Mouse (Mus musculus) T-helper 1 cell (primary cell): ENCODE results near the gene Noxo1.
"Not testable (repeated sequence)": the region's sequence is repeated elsewhere in the genome, so short reads cannot be mapped to it uniquely, and the experiment has no call there.

ENCODE experiments used
- in situ Hi-C: fragments of 300-600 bp; cut with MboI, MseI; formaldehyde crosslinking; loops from one replicate; pipeline ENCODE4 v1.15.1; 2025; ENCODE audit warnings: high pct_unique_total_duplicates

Gene Noxo1

DNA sequence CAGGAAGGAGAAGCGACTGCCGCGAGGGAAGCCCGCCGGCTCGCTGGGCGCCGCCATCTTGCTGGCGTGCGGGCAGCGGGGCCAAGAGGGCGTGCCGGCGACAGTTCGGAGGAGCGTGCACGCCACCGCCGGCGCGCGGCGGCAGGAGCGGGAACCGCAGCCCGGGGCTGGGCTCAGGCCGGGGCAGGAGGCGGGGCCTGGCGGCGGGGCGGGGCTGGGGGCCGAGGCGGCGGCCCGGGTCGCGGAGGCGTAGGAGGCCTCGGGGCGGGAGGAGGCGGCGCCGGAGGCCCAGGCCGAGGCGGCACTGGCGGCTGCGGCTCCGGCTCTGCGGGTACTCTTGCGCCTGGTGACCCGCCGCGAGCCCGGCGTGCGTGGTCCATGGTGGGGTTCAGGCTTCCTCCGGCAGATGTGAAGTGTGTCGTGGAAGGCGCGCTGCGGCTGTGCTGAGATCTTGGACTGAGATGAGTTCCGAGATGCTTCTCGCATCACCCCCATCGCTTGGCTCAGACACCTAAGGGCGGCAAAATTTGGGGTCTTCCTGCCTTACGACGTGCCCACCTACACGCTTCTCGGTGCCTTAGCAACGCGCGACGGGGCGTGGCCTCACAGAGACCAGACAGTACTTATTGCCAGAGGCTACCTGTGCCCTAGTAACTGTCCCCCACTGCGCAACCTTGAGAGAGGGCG is at the start of gene Noxo1, which contains the start of gene Gfer:
Noxo1 (plus strand) TSS at position 224 of the 687 bp plus-strand sequence.
Gfer (minus strand) TSS at position 146 of the 687 bp plus-strand sequence.
- in situ Hi-C loops, result no loop called here

DNA sequence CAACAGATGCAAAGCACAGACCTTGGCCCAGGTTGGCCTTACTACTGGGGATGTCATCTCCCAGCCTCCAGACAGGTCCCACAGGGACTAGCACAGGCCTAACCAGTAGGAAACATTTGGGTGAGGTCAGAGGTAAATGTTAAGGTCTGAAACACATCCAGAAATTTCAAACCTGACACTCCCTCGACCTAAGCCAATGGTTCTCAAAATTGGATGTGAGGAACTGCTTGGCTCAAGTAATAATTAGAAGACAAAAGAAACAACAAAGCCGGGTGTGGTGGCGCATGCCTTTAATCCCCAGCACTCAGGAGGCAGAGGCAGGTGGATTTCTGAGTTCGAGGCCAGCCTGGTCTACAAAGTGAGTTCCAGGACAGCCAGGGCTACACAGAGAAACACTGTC is 49.7 kb upstream of the Noxo1 start:
- in situ Hi-C loops, result no loop called here

DNA sequence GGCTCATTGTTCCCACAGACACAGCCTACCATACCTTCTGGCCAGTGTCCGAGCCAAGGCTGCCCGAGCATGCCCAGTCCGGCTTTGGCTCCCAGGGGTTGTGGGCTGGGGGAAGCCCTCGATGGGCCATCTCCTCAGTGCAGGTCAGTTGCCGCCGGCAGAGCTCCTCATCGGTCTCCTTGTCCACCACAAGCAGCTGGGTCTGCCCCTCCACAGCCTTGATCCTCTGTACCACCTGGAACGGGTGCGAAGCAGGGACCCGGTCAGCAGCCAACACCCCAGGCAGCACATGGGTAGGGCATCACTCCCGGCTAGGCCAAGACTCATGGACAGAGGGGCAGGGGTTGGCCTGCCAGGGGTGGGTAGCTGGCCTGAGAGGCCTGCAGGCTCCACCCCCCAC is 48.5 kb upstream of the Noxo1 start:
- in situ Hi-C loops, result no loop called here

- in situ Hi-C loops, result no loop called here
Observed at GRCm38 (mm10) chr17:24648731-24649377, 47.2 kb upstream of the Noxo1 start.

GRCm38 (mm10) chr17:24649581-24650069 is 46.4 kb upstream of the Noxo1 start:
- in situ Hi-C loops, result loop anchor here (5.0 kb wide), 1 partner anchor 72 kb away; no protein-coding TSS in a partner anchor

GRCm38 (mm10) chr17:24650070-24650616 is 45.9 kb upstream of the Noxo1 start, which contains the start of gene Slc9a3r2:
Gene Slc9a3r2 (minus strand): TSS chr17:24650327.
- in situ Hi-C loops, result loop anchor here (5.0 kb wide), 1 partner anchor 73 kb away; no protein-coding TSS in a partner anchor

- in situ Hi-C loops, result loop anchor here (5.0 kb wide), 1 partner anchor 73 kb away; no protein-coding TSS in a partner anchor
Observed at GRCm38 (mm10) chr17:24650766-24651165, 45.3 kb upstream of the Noxo1 start.

GRCm38 (mm10) chr17:24651835-24652234 is 44.2 kb upstream of the Noxo1 start:
- in situ Hi-C loops, result loop anchor here (5.0 kb wide), 1 partner anchor 75 kb away; no protein-coding TSS in a partner anchor

DNA sequence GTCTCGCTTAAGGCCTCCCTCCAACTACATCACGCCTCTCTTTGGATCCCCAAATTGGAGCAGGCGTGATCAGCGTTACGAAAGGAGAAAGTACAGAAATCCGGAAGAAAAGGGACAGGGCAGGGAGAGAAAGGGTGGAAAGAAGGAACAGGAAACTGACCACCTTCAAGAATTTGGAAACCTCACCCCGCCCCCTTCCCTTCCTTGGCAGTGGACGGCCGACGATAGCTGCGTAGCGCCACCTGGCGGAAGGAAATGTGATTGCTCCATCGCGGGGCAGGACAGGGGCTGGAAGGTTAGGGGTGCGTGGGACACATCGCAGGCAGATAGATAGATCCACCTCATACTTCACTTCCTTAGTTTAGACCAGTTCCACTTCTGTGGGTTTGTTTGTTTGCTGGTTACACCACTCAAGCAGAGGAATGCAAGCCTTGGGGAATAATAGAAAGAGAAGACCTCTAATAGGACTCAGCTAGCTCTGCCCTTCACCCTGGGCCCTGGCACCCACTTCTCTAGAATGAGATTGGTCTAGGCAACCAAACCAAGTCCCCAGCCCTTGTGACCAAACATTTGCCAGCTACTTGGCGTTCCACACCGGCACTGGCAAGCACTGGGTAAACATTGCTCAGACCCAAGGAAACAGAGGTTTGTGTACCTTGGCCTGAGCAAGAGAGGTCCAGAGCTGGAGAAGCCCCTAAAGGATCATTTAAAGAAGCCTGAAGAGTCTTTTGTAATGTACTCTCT is 41.9 kb upstream of the Noxo1 start:
- in situ Hi-C loops, result loop anchor here (5.0 kb wide), 1 partner anchor 77 kb away; no protein-coding TSS in a partner anchor

DNA sequence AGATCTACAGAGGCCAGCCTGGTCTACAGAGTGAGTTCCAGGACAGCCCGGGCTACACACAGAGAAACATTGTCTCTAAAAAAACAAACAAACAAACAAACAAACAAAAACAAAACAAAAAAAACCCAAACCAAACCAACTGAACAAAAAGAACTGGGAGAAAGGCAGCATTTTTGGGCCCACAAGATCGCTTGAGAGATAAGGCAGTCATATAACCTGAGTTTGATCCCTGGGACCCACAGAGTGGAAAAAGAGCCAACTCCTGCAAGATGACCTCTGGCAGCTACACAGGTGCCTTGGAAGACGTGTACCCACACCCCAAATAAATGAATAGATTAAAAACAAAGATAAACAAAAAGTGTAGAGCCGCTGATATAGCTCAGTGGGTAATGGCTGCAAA is 41.1 kb upstream of the Noxo1 start:
- in situ Hi-C loops, result loop anchor here (5.0 kb wide), 2 partner anchors 78 to 123 kb away; partner anchors contain the start of gene Rab26

- in situ Hi-C loops, result loop anchor here (5.0 kb wide), 1 partner anchor 126 kb away; the partner anchor contains the start of gene Rab26
Observed at GRCm38 (mm10) chr17:24658017-24658758, 37.8 kb upstream of the Noxo1 start, which contains the start of gene Npw. Gene Npw (minus strand): TSS chr17:24658457.

GRCm38 (mm10) chr17:24667011-24667410 is 29.0 kb upstream of the Noxo1 start:
- in situ Hi-C loops, result not testable (repeated sequence)

DNA sequence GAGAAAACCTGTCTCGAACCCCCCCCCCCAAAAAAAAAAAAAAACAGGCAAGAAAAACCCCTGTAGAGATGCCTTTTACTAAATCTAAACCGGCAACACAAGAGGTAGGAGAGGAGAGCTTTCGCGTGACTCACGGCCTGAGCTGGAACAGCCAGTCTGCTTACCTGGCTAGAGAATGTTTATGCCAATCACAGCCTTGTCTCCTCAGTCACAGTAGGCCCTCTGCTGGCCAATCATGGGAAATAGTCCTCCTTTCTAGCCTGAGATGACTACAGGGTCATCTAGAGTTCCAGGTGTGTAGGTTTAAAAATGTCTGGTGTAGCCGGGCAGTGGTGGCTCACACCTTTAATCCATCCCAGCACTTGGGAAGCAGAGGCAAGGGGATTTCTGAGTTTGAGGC is 28.6 kb upstream of the Noxo1 start:
- in situ Hi-C loops, result no loop called here

DNA sequence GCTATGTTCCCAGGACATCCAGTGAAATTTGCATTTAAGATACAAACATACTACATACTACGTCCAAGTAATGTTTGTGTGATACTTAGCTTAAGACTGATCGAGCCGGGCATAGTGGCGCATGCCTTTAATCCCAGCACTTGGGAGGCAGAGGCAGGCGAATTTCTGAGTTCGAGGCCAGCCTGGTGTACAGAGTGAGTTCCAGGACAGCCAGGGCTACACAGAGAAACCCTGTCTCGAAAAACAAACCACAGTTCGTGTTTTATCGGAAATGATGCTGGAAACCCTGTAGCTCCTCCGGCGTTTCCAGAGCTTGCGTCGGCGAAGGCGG is 26.9 kb upstream of the Noxo1 start:
- in situ Hi-C loops, result not testable (repeated sequence)

- in situ Hi-C loops, result no loop called here
Observed at GRCm38 (mm10) chr17:24669545-24670245, 26.3 kb upstream of the Noxo1 start, which contains the start of gene Zfp598. Gene Zfp598 (plus strand): TSS chr17:24669687.

DNA sequence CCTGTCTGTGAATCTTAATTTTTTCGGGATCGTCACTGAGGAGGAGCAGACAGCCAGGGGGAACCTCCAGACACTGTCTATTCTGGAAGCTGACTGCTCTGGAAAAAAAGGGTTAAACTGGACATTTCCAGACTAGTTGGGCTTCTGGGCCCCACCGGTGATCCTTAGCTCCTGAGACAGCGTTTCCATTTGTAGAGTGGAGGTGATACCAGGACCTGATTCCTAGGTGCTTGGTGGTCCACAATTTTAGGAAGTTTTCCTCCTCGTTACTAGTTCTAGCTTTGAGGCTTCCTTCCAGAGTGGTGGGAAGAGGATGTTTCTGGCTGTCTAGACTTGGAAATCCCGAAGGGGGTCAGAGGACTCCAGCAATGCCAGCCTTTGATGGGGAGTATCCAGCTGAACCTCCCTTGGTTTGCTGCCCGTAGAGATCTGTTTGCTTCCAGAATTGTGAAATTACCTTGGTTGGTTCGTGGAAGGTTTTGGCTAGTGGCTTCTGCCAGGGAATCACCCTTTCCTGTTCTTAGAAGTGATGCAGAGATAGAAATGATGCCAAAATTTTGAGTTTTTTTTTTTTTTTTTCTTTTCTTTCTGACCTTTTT is 25.7 kb upstream of the Noxo1 start:
- in situ Hi-C loops, result no loop called here

DNA sequence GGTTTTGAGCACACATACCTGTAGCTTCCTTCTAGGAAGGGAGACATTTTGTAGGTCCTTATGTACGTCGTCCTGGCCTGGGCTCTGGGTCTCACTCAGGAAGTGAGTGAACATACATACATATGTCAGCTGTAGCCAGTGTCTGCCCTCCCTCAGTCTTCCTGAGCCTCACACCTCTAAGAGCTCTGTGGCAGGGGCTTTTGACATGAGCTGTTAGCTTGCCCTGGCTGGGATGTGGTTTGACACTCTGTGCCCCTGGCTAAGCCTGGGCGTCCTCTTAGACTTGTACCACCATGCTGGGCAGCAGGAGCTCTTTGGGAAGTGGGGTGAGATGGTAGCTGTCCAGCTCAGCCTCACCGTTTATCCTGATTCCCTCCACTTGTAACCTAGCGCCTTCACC is 24.7 kb upstream of the Noxo1 start:
- in situ Hi-C loops, result no loop called here

GRCm38 (mm10) chr17:24672141-24672540 is 23.9 kb upstream of the Noxo1 start:
- in situ Hi-C loops, result no loop called here

- in situ Hi-C loops, result no loop called here
Observed at GRCm38 (mm10) chr17:24674277-24674676, 21.8 kb upstream of the Noxo1 start.

GRCm38 (mm10) chr17:24676187-24676586 is 19.8 kb upstream of the Noxo1 start:
- in situ Hi-C loops, result no loop called here
